Mouse (Mus musculus) kidney, postnatal 4 days (tissue): ENCODE data around the gene Eddm3b.
"Not testable (repeated sequence)": the region's sequence is repeated elsewhere in the genome, so short reads cannot be mapped to it uniquely, and the experiment has no call there.

Source experiments
- DNase-seq, 2 experiments: peaks; one replicate each; pipeline ENCODE4 v3.0.0; 2021; ENCODE audit warnings: mixed read lengths in 2 of 2

Eddm3b gene

GRCm38 (mm10) chr14:51145521-51145920 is 31.3 kb downstream of the Eddm3b start:
- DNase-seq = no peak

GRCm38 (mm10) chr14:51146685-51147084 is 32.5 kb downstream of the Eddm3b start, which contains the start of gene Rnase1:
TSS of gene Rnase1 (minus strand) at chr14:51146785.
- no peak for DNase-seq

GRCm38 (mm10) chr14:51148006-51148405 is 33.8 kb downstream of the Eddm3b start:
- DNase-seq = no peak

GRCm38 (mm10) chr14:51149164-51149563 is 34.9 kb downstream of the Eddm3b start:
- DNase-seq = no peak

GRCm38 (mm10) chr14:51150206-51150831 is 36.1 kb downstream of the Eddm3b start:
- DNase-seq = no peak

- DNase-seq = no peak
These were observed 38.1 kb downstream of the Eddm3b start for GRCm38 (mm10) chr14:51152249-51152870.

- DNase-seq = no peak
These were observed 42.0 kb downstream of the Eddm3b start for GRCm38 (mm10) chr14:51156056-51156735.

- no peak for DNase-seq
These were observed 42.5 kb downstream of the Eddm3b start for GRCm38 (mm10) chr14:51156736-51157068.

- no peak for DNase-seq
These were observed 42.8 kb downstream of the Eddm3b start for GRCm38 (mm10) chr14:51157072-51157471.

- not testable (repeated sequence) for DNase-seq
These were observed 47.8 kb downstream of the Eddm3b start, which contains the start of gene Rnase2b for GRCm38 (mm10) chr14:51161976-51162375. TSS of gene Rnase2b (plus strand) at chr14:51162260.

- not testable (repeated sequence) for DNase-seq
These were observed 49.1 kb downstream of the Eddm3b start for GRCm38 (mm10) chr14:51163323-51163722.

GRCm38 (mm10) chr14:51165435-51165834 is 51.2 kb downstream of the Eddm3b start:
- DNase-seq = no peak

- no peak for DNase-seq
These were observed 51.8 kb downstream of the Eddm3b start for GRCm38 (mm10) chr14:51166068-51166467.
